Mouse (Mus musculus): ENCODE data around the gene Bbs5.
A peak's percentile ranks its signal among the peaks of the same experiment; 100 is the strongest.
"Not testable (repeated sequence)": the region's sequence is repeated elsewhere in the genome, so short reads cannot be mapped to it uniquely, and the experiment has no call there.

Bbs5 gene

GRCm38 (mm10) chr2:69646726-69647490 lies at the start of gene Bbs5:
TSS of gene Bbs5 (plus strand) at chr2:69647171.
- DNase-seq (ENCODE audit: extremely low read depth, insufficient read length, low spot score) = peak; percentile 95

GRCm38 (mm10) chr2:69603726-69604393 lies 43.1 kb upstream of the Bbs5 start:
- no peak for DNase-seq (ENCODE audit: extremely low read depth, insufficient read length, low spot score)

GRCm38 (mm10) chr2:69606621-69607020 lies 40.4 kb upstream of the Bbs5 start:
- DNase-seq (ENCODE audit: extremely low read depth, insufficient read length, low spot score) = no peak

- DNase-seq (ENCODE audit: extremely low read depth, insufficient read length, low spot score) = no peak
Measured at GRCm38 (mm10) chr2:69612237-69612636, 34.7 kb upstream of the Bbs5 start.

- no peak for DNase-seq (ENCODE audit: extremely low read depth, insufficient read length, low spot score)
Measured at GRCm38 (mm10) chr2:69612716-69613115, 34.3 kb upstream of the Bbs5 start.

GRCm38 (mm10) chr2:69613237-69613636 lies 33.7 kb upstream of the Bbs5 start:
- peak; percentile 33 for DNase-seq (ENCODE audit: extremely low read depth, insufficient read length, low spot score)

- DNase-seq (ENCODE audit: extremely low read depth, insufficient read length, low spot score) = no peak
Measured at GRCm38 (mm10) chr2:69618336-69618735, 28.6 kb upstream of the Bbs5 start.

- no peak for DNase-seq (ENCODE audit: extremely low read depth, insufficient read length, low spot score)
Measured at GRCm38 (mm10) chr2:69619286-69619685, 27.7 kb upstream of the Bbs5 start.

- no peak for DNase-seq (ENCODE audit: extremely low read depth, insufficient read length, low spot score)
Measured at GRCm38 (mm10) chr2:69629215-69629614, 17.8 kb upstream of the Bbs5 start.

GRCm38 (mm10) chr2:69629914-69630313 lies 17.1 kb upstream of the Bbs5 start:
- no peak for DNase-seq (ENCODE audit: extremely low read depth, insufficient read length, low spot score)

GRCm38 (mm10) chr2:69630792-69631191 lies 16.2 kb upstream of the Bbs5 start:
- no peak for DNase-seq (ENCODE audit: extremely low read depth, insufficient read length, low spot score)

- no peak for DNase-seq (ENCODE audit: extremely low read depth, insufficient read length, low spot score)
Measured at GRCm38 (mm10) chr2:69631449-69631848, 15.5 kb upstream of the Bbs5 start.

GRCm38 (mm10) chr2:69635064-69635701 lies 11.8 kb upstream of the Bbs5 start:
- DNase-seq (ENCODE audit: extremely low read depth, insufficient read length, low spot score) = peak; percentile 26

GRCm38 (mm10) chr2:69635807-69636206 lies 11.2 kb upstream of the Bbs5 start:
- DNase-seq (ENCODE audit: extremely low read depth, insufficient read length, low spot score) = peak; percentile 36

- DNase-seq (ENCODE audit: extremely low read depth, insufficient read length, low spot score) = not testable (repeated sequence)
Measured at GRCm38 (mm10) chr2:69637989-69638388, 9.0 kb upstream of the Bbs5 start.

GRCm38 (mm10) chr2:69640100-69640499 lies 6.9 kb upstream of the Bbs5 start:
- DNase-seq (ENCODE audit: extremely low read depth, insufficient read length, low spot score) = no peak

- no peak for DNase-seq (ENCODE audit: extremely low read depth, insufficient read length, low spot score)
Measured at GRCm38 (mm10) chr2:69644968-69645617, 1.9 kb upstream of the Bbs5 start.

- DNase-seq (ENCODE audit: extremely low read depth, insufficient read length, low spot score) = no peak
Measured at GRCm38 (mm10) chr2:69649716-69650115, 2.7 kb downstream of the Bbs5 start.

GRCm38 (mm10) chr2:69659326-69659725 lies 12.4 kb downstream of the Bbs5 start:
- no peak for DNase-seq (ENCODE audit: extremely low read depth, insufficient read length, low spot score)

GRCm38 (mm10) chr2:69663827-69664476 lies 17.0 kb downstream of the Bbs5 start:
- DNase-seq (ENCODE audit: extremely low read depth, insufficient read length, low spot score) = no peak

- no peak for DNase-seq (ENCODE audit: extremely low read depth, insufficient read length, low spot score)
Measured at GRCm38 (mm10) chr2:69667656-69668055, 20.7 kb downstream of the Bbs5 start.

All from 3134 (cell line).